Mouse (Mus musculus) intestine, embryonic 14.5 days (tissue): ENCODE results near the gene Pqlc2. TPM values are rescaled to one million over a fixed set of nuclear protein-coding genes. Genes with fewer than 3 reads are reported as not detected.

Experiments used
- ATAC-seq: fragments of 200-750 bp; cut with Nextera tagmentation; replicated peaks from 2 replicates; pipeline ENCODE4 v1.8.0; 2017; ENCODE audit warnings: low read depth, moderate number of reproducible peaks, moderate TSS enrichment, moderate library complexity; ENCODE audit not compliant: low FRiP score, low TSS enrichment
- DNase-seq: peaks from one replicate; pipeline ENCODE4 v3.0.0-alpha.2; 2018; ENCODE audit warnings: low spot score
- H3K27ac ChIP-seq: fragments of 300-500 bp; sonication (generic); 2 replicates; pipeline ENCODE4 v1.5.1; 2014; ENCODE audit warnings: low read depth, mild to moderate bottlenecking, control low read depth
- H3K27me3 ChIP-seq: fragments of 300-500 bp; sonication (generic); replicated peaks from 2 replicates; pipeline ENCODE4 v1.6.1; 2014; ENCODE audit warnings: low read length, control low read depth; ENCODE audit not compliant: control insufficient read depth, insufficient read depth
- H3K36me3 ChIP-seq: fragments of 300-500 bp; sonication (generic); 2 replicates; pipeline ENCODE4 v1.6.1; 2014; ENCODE audit warnings: low read length, control low read depth; ENCODE audit not compliant: control insufficient read depth, insufficient read depth
- H3K4me1 ChIP-seq: fragments of 300-500 bp; sonication (generic); replicated peaks from 2 replicates; pipeline ENCODE4 v1.6.1; 2014; ENCODE audit warnings: low read length, control low read depth, mixed read lengths; ENCODE audit not compliant: control insufficient read depth, insufficient read depth
- H3K4me2 ChIP-seq: fragments of 300-500 bp; sonication (generic); 2 replicates; pipeline ENCODE4 v1.6.1; 2014; ENCODE audit warnings: low read length
- H3K4me3 ChIP-seq: fragments of 300-500 bp; sonication (generic); 2 replicates; pipeline ENCODE4 v1.5.1; 2014; ENCODE audit warnings: low read depth, low read length, control low read depth, mixed read lengths
- H3K9ac ChIP-seq: fragments of 300-500 bp; sonication (generic); 2 replicates; pipeline ENCODE4 v1.6.1; 2014; ENCODE audit warnings: mild to moderate bottlenecking, low read length
- H3K9me3 ChIP-seq: fragments of 300-500 bp; sonication (generic); 2 replicates; pipeline ENCODE4 v1.6.1; 2016; ENCODE audit warnings: low read length, control low read depth; ENCODE audit not compliant: control insufficient read depth
- WGBS: fragments of 180-500 bp; shearing (Covaris S2); extraction: QIAGEN DNeasy Blood & Tissue Kit; methylation state at CpG from one replicate; pipeline ENCODE4 v1.1.7; 2014; 5-methylcytosine and 5-hydroxymethylcytosine counted together
- microRNA-seq: library from miRNA; unstranded; fragments of <30 nt; microRNA quantifications from one replicate; pipeline ENCODE4, GENCODE M21; 2016
- polyA plus RNA-seq: library from polyadenylated mRNA; unstranded; fragments of >200 nt; fragmentation: Nextera tagmentation; extraction: Ambion mirVana; gene quantifications from 2 replicates; pipeline ENCODE4 v1.2.1, GENCODE M21; 2014

Pqlc2 gene
- polyA plus RNA-seq, 1 experiment from 2014 or later: 17.1 TPM

DNA sequence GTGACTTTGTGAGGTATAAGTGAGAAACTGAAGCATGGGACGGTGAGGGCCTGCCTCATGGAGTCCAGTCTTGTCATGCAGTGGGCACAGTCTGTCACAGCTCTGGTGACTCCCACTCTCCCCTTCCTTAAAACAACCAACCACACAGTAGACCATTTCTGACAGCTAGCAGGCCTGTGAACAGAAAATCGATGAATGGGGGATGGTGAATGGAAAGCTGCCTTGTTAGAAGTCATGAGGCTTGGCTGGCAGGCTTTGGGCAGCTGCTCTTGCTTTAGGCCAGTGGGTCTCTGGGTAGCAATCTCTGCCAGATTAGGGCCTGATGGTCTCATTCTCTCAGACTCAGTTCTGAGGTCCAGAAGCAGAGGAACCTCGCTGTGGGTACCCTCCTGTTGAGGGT is 66.3 kb downstream of the Pqlc2 start:
- H3K4me1 ChIP-seq: peaks cover 19% of the 10 kb centered on the region

More for the DNA sequence above, 66.3 kb downstream of the Pqlc2 start:
- H3K36me3 ChIP-seq: peaks cover 58% of the 10 kb centered on the region
- ATAC-seq: no peak
- 88% methylated on average over 3 of the region's 3 CpGs for WGBS
- H3K4me2 ChIP-seq: no peak overlapping the region
- no peak overlapping the region for H3K4me3 ChIP-seq
- H3K9ac ChIP-seq: no peak overlapping the region
- H3K27ac ChIP-seq: no peak overlapping the region
- no peaks in the 10 kb centered on the region for H3K27me3 ChIP-seq
- no peaks in the 10 kb centered on the region for H3K9me3 ChIP-seq
- DNase-seq: no peak

Small RNAs within 50 kb of the gene (microRNA-seq; reads per million reads assigned to microRNA genes)
- gene Gm24245 (0.34 reads per million), gene Gm25732 (not detected)

Other genes starting within 250 kb of the Pqlc2 start
- gene Htr6, start 235.1 kb downstream of the Pqlc2 start, polyA plus RNA-seq: 0.16 and 0.20 TPM in 2 replicates
- 50.5 and 55.5 TPM in 2 replicates for gene Nbl1, start 217.7 kb downstream of the Pqlc2 start, polyA plus RNA-seq
- gene Minos1, start 179.6 kb downstream of the Pqlc2 start, polyA plus RNA-seq: 530 and 580 TPM in 2 replicates
- gene Capzb, start 117.8 kb downstream of the Pqlc2 start, polyA plus RNA-seq: 313 and 325 TPM in 2 replicates
- gene Akr7a5, start within 50 bp of the Pqlc2 start, polyA plus RNA-seq: 133 and 140 TPM in 2 replicates
- gene Mrto4, start 41.9 kb upstream of the Pqlc2 start, polyA plus RNA-seq: 132 TPM in 2 replicates
- 17.1 and 23.1 TPM in 2 replicates for gene Emc1, start 41.9 kb upstream of the Pqlc2 start, polyA plus RNA-seq
- gene Ubr4, start 41.9 kb upstream of the Pqlc2 start, polyA plus RNA-seq: 72.0 and 76.6 TPM in 2 replicates
- 5.1 and 5.2 TPM in 2 replicates for gene Iffo2, start 219.8 kb upstream of the Pqlc2 start, polyA plus RNA-seq